Mouse (Mus musculus) heart, adult 2 months (tissue): ENCODE data around the gene Pxylp1.

Experiments
- CTCF ChIP-seq: fragments of 200-600 bp; IDR thresholded peaks from 2 replicates; pipeline ENCODE4 v1.8.1; 2022; ENCODE audit warnings: antibody characterized with exemption, mild to moderate bottlenecking, moderate library complexity
- EP300 ChIP-seq: fragments of 200-500 bp; IDR thresholded peaks from 2 replicates; pipeline ENCODE4 v1.6.1; 2011; ENCODE audit warnings: low read depth, low read length, control low read depth; ENCODE audit not compliant: insufficient read depth

DNA sequence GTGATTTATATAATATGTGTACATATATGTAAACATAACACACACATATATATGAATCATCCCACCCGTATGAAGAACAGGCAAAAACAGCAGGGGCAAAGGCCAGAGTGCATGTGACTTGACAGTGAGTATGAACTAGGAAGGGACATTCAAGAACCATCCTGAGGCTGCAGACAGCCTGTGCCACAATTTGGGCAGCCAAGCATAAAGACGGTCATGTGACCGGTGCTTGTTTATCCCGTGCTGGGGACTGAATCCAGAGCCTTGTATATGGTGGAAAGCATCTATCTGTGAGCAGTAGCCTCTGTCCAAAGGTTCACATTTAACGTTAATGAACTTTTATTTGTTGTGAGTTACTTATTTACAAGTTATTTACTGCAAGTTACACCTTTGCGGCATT lies 22.4 kb upstream of the Pxylp1 start:
- TF ChIP-seq CTCF: no peak
- TF ChIP-seq EP300: no peak
